Mouse (Mus musculus): ENCODE results near the gene Vamp8. TPM values are rescaled to one million over a fixed set of nuclear protein-coding genes. Genes with fewer than 3 reads are reported as not detected.

Vamp8 gene
- polyA plus RNA-seq (2015; fragmentation: Nextera tagmentation; extraction: Ambion mirVana) = 450 and 453 TPM in 2 replicates

GRCm38 (mm10) chr6:72389941-72390771 lies at the start of gene Vamp8:
Vamp8 (minus strand) TSS chr6:72390703.
- peak within 1 kb of the TSS; percentile 91 for H3K9ac ChIP-seq (ENCODE audit: low read depth, low read length)
- peak; percentile 65 for TF ChIP-seq CTCF (IDR thresholded peaks at IDR 0.05; ENCODE audit: low read depth)
- WGBS = 0% methylated on average over 32 of the region's 33 CpGs
- H3K9me3 ChIP-seq (ENCODE audit: control insufficient read depth) = no peaks in the 10 kb centered on the region
- ATAC-seq = peak; percentile 88
- peak within 1 kb of the TSS; percentile 78 for H3K4me2 ChIP-seq (replicated peaks; ENCODE audit: low read depth)
- peak within 1 kb of the TSS; percentile 99 for H3K27ac ChIP-seq (ENCODE audit: low read depth, low read length)
- H3K36me3 ChIP-seq (ENCODE audit: control insufficient read depth, insufficient read depth) = peaks cover 26% of the 10 kb centered on the region
- peak within 1 kb of the TSS; percentile 64 for H3K4me3 ChIP-seq (ENCODE audit: low read depth, low read length)
- H3K4me1 ChIP-seq (replicated peaks; ENCODE audit: control insufficient read depth, insufficient read depth, low read length) = peaks cover 5% of the 10 kb centered on the region; the same call in 1 of the 2 replicates
- H3K27me3 ChIP-seq (replicated peaks; ENCODE audit: control insufficient read depth, insufficient read depth, low read length) = no peaks in the 10 kb centered on the region

- peak within 1 kb of the TSS; percentile 95 for H3K4me3 ChIP-seq (ENCODE audit: low read depth, low read length)
- peak; percentile 88 for TF ChIP-seq CTCF (IDR thresholded peaks at IDR 0.05; ENCODE audit: low read depth)
- H3K9ac ChIP-seq (ENCODE audit: low read depth, low read length) = peak within 1 kb of the TSS; percentile 96
- WGBS = under 1% methylated on average over 74 of the region's 77 CpGs
- no peaks in the 10 kb centered on the region for H3K27me3 ChIP-seq (replicated peaks; ENCODE audit: control insufficient read depth, insufficient read depth, low read length)
- peak within 1 kb of the TSS; percentile 85 for H3K4me2 ChIP-seq (replicated peaks; ENCODE audit: low read depth)
- no peaks in the 10 kb centered on the region for H3K9me3 ChIP-seq (ENCODE audit: control insufficient read depth)
- peak within 1 kb of the TSS; percentile 99 for H3K27ac ChIP-seq (ENCODE audit: low read depth, low read length)
- 0 out of 2 replicates have a peak, but pooled peaks cover 2% of the 10 kb centered on the region for H3K4me1 ChIP-seq (replicated peaks; ENCODE audit: control insufficient read depth, insufficient read depth, low read length)
- peak; percentile 90 for ATAC-seq
- H3K36me3 ChIP-seq (ENCODE audit: control insufficient read depth, insufficient read depth) = peaks cover 23% of the 10 kb centered on the region
These were observed 49.1 kb upstream of the Vamp8 start, which contains the start of gene Mat2a for GRCm38 (mm10) chr6:72439355-72440185. Mat2a (minus strand) TSS chr6:72439558.

GRCm38 (mm10) chr6:72438862-72439354 lies 48.4 kb upstream of the Vamp8 start:
- Histone ChIP-seq H3K27me3 (replicated peaks; ENCODE audit: control insufficient read depth, insufficient read depth, low read length) (no peaks in the 10 kb centered on the region), H3K27ac (ENCODE audit: low read depth, low read length) (peak overlapping the region; percentile 99), H3K9me3 (ENCODE audit: control insufficient read depth) (no peaks in the 10 kb centered on the region), H3K36me3 (ENCODE audit: control insufficient read depth, insufficient read depth) (peaks cover 27% of the 10 kb centered on the region), H3K9ac (ENCODE audit: low read depth, low read length) (peak overlapping the region; percentile 96), H3K4me1 (replicated peaks; ENCODE audit: control insufficient read depth, insufficient read depth, low read length) (0 out of 2 replicates have a peak, but pooled peaks cover 2% of the 10 kb centered on the region), H3K4me3 (ENCODE audit: low read depth, low read length) (peak overlapping the region; percentile 95), H3K4me2 (replicated peaks; ENCODE audit: low read depth) (peak overlapping the region; percentile 85)
- TF ChIP-seq CTCF (IDR thresholded peaks at IDR 0.05; ENCODE audit: low read depth) = 0 out of 2 replicates have a peak, but pooled peaks have one; percentile 12
- under 1% methylated on average over 56 of the region's 57 CpGs for WGBS
- ATAC-seq = peak; percentile 74

- no peaks in the 10 kb centered on the region for H3K27me3 ChIP-seq (replicated peaks; ENCODE audit: control insufficient read depth, insufficient read depth, low read length)
- H3K36me3 ChIP-seq (ENCODE audit: control insufficient read depth, insufficient read depth) = peaks cover 34% of the 10 kb centered on the region
- WGBS = 1% methylated on average over 5 of the region's 5 CpGs
- no peaks in the 10 kb centered on the region for H3K9me3 ChIP-seq (ENCODE audit: control insufficient read depth)
- peak overlapping the region; percentile 95 for H3K4me3 ChIP-seq (ENCODE audit: low read depth, low read length)
- H3K4me1 ChIP-seq (replicated peaks; ENCODE audit: control insufficient read depth, insufficient read depth, low read length) = 0 out of 2 replicates have a peak, but pooled peaks cover 2% of the 10 kb centered on the region
- H3K9ac ChIP-seq (ENCODE audit: low read depth, low read length) = 0 out of 2 replicates have a peak overlapping the region, but pooled peaks have one; percentile 96
- peak overlapping the region; percentile 85 for H3K4me2 ChIP-seq (replicated peaks; ENCODE audit: low read depth)
- ATAC-seq = no peak
- no peak overlapping the region for H3K27ac ChIP-seq (ENCODE audit: low read depth, low read length)
- no peak for TF ChIP-seq CTCF (IDR thresholded peaks at IDR 0.05; ENCODE audit: low read depth)
These were observed 47.7 kb upstream of the Vamp8 start for GRCm38 (mm10) chr6:72438226-72438625.

GRCm38 (mm10) chr6:72432153-72432552 lies 41.6 kb upstream of the Vamp8 start:
- H3K27ac ChIP-seq (ENCODE audit: low read depth, low read length) = no peak overlapping the region
- peaks cover 61% of the 10 kb centered on the region for H3K36me3 ChIP-seq (ENCODE audit: control insufficient read depth, insufficient read depth)
- 92% methylated on average over 2 of the region's 2 CpGs for WGBS

More at GRCm38 (mm10) chr6:72432153-72432552, 41.6 kb upstream of the Vamp8 start:
- H3K4me1 ChIP-seq (replicated peaks; ENCODE audit: control insufficient read depth, insufficient read depth, low read length) = no peaks in the 10 kb centered on the region
- TF ChIP-seq CTCF (IDR thresholded peaks at IDR 0.05; ENCODE audit: low read depth) = no peak
- no peaks in the 10 kb centered on the region for H3K9me3 ChIP-seq (ENCODE audit: control insufficient read depth)
- H3K4me3 ChIP-seq (ENCODE audit: low read depth, low read length) = no peak overlapping the region
- no peak overlapping the region for H3K9ac ChIP-seq (ENCODE audit: low read depth, low read length)
- H3K4me2 ChIP-seq (replicated peaks; ENCODE audit: low read depth) = no peak overlapping the region
- ATAC-seq = no peak
- H3K27me3 ChIP-seq (replicated peaks; ENCODE audit: control insufficient read depth, insufficient read depth, low read length) = no peaks in the 10 kb centered on the region
